Mouse (Mus musculus): Measurements from ENCODE around the gene Mark2.

Gene Mark2

DNA sequence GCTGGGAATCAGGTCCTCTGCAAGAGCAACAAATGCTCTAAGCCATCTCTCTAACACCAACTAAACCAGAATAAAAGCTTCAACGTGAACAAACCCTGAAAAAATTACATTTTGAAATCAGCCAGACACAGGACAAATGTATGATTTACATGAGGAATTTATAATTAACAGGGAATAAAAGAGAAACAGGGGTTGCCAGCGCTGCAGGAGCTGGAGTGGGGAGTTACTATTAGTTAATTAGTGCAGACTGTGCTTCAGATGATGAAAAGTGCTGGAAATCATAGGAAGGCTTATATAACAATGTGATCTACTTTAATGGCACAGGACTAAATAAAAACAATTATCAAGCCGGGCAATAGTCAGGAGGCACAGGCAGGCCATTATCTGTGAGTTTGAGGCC is 20.3 kb downstream of the Mark2 start:
- no peak for DNase-seq

DNA sequence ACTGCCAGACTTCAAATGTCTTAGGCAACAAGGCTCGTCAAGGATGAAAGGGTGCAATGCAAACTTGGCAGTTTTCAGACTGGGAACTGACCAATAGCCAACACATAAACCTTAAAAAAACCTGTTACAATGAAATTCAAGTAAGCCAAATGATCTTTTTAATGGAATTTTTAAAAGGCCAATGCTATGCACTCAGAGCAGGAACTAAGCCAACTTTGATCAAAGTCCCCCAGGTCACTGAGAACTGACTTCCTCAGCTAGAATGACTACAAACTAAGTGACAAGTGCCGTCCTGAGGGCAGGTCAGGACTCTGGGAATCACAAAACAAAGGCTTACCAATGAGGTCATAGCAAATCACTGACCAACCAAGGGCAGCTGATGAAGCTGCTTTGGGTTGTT is 21.5 kb downstream of the Mark2 start:
- no peak for DNase-seq

DNA sequence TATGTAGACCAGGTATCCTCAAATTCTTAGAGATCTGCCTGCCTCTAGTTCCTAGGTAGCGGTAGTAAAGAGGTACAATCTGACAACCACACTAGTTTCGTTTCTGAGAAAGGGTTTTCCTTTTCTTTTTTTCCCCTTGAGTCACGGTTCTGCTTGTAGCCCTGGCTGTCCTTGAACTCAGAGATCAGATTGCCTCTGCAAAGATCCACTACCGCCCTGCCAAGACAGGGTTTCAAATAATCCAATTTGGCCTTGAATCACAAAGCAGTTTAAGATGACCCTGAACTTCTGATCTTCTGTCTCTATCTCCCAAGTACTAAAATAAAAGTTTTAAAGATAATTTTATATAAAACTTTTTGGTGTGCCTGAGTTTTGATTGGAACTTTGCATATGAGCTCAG is 23.9 kb downstream of the Mark2 start:
- DNase-seq = no peak

DNA sequence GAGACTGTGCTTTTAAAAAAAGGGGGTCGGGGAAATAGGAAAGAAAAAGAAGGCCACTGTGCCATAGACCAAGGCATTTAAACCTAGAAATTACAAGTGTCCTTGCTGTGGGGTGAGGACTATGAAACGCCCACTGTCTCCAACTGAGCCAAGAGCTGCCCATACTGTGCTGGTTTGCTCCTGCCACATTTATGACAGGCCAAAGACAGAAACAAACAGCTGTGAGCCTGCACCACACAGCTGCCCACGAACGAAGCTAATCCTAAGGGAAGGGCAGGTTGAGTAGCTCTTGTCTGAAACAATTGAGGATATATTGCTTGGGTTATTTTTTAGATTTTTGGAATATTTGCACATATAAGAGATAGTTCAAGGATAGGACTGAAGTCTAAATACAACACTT is 24.8 kb downstream of the Mark2 start:
- no peak for DNase-seq

DNA sequence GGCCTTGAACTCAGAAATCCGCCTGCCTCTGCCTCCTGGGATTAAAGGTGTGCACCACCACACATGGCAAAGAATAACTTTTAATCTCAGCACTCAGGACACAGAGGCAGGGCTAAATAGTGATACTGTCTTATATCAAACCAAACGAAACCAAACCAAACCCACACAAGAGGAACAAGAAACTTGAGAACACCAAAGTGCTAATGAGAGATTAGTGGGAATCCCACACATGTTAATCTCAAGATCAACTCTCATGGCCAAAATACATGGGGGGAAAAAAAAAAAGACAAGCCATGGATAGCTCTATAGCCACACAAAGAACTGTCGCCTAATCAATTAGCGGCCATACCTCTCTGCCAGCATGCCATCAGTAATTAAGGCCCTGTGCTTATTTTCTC is 26.1 kb downstream of the Mark2 start:
- no peak for DNase-seq

DNA sequence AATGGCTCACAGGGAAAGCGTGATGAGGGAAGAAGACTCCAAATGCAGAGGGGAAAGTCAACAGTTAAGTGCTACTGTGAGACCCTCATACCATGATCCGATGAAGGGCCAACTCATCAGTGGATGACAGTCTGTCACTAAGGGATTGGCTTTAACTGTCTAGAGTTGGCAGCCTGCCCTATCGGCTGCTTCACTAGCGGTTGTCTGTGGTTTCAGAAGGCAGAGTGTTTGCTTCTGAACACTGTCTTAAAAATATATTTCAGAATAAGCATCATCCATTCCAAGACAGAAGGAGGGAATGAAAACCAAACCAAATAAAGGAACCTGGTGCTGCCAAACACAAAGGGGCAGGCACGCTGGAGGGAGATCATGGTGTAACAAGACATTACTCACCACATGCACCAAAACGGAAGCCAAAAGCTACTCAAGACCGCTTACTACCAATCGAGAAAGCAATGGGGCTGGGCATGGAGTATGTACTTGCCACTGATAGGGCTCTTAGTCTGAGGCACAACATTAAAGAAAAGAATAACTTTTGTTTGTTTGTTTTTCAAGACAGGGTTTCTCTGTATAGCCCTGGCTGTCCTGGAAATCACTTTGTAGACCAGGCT is 26.6 kb downstream of the Mark2 start:
- peak; percentile 82 to 83 for DNase-seq

DNA sequence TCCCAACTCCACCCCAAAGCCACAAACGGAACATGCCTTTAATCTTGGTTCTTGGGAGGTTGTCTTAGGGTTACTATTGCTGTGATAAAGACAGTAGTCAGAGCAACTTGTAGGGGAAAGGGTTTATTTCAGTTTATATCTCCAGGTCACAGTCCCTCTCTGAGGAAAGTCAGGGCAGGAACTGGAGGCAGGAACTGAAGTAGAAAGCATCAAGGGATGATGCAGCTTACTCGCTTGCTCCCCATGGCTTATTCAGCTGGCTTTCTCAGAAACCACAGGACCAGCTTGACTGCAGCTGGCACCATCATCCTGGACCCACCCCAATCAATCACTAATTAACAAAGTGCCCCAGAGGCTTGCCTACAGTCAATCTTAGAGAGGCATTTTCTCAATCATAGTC is 28.0 kb downstream of the Mark2 start:
- DNase-seq = no peak

DNA sequence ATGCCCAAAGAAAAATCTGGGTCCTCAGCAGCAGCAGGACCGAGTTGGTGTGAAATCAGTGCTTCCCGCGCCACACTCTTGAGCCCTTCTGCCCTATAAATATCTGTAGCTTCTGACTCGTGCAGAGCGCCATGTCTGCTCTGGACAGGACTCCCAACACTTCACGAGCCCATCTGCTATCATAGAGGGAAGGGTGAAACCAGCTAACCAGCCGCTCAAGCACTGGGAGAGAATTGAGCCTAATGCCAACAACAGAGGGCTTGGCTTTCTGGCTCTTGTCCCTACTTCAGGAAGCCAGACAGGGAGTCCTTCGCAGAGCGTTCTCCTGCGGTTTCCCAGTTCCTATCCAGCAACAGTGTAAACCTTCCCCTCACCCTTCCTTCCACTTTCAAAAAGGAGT is 30.4 kb downstream of the Mark2 start:
- peak; percentile 77 to 86 for DNase-seq

DNA sequence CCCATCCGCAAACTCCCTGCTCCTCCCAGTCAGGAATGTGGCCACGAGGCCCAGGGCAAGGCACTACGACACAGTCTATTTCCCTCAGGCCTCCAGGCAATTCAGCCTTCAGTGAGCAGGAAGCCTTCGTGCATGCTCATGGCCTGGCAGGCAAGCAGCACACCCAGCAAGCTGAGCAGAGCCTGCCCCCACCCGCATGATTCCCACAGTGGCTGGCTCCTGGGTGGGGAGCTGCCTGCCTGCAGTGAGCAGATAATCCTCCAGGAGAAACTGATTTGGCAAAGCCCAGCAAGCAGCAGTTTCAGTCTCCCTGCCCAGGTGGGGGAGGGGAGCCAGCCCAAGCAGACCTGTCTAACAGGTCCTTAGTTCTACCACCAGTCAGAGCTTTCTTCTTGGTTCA is 31.0 kb downstream of the Mark2 start:
- peak; percentile 73 to 78 for DNase-seq

DNA sequence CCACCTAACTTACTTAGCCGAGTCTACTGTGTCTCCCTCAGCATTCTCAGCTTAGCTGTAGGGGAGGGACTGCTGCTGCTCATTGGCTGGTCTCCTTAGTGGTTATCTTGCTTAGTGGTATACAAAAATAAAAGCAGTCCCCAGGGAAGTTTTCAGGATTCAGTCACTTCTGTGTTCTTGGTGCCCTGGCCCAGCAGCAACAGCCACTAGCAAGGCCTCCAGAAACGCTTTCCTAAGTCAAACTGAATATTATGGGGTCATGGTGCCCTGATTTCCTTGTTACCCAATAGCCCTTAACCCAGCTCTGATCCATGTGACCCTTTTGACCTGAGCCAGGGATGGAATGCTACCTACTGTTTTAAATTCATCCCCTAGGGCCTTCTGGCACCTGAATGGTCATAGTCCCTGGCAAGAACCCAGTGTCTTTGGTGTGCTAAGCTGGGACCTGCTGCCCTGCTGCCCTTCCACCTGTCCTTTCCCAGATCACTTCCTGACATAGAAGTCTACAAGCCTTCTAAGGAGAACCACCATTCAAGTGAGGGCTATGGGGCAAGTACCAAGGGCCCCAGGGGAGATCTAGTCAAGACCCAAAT is 31.8 kb downstream of the Mark2 start:
- DNase-seq = peak; percentile 36 to 52

DNA sequence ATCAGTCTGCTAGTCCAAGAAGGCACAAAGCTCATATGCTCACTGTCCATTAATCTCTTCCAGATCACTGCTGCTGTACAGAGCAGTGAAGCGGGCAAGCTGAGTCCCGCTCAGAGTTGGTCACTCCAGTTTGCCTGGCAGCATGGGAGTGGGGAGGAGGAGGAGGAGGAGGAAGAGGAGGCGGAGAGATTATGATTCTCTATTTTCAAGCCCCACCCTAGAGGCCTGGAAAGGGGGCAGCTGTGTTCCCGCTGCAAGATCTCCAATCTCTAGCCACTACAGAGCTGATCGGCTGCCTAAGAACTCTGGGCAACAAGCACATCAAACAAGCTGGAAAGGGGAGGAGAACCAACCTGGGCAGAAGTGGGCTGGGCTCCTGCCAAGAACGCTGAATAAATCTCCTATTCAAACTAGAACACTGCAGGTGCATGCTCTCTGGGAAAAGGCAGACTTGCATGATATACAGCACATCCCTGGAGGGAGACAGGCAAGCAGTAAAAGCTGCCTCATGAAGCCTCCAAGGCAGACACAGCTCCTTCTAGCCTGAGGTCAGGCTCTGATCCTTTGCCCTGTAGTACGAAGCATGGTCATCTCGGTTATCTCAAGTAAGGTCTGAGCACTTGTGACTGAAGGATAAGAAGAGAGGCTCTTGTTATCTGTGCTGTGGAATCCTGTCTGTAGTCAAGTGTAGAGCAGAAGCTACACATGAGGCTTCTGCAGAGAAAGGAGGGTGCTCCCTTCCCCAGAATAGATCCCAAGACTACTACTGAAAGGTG is 33.5 kb downstream of the Mark2 start:
- peak; percentile 48 to 51 for DNase-seq

DNA sequence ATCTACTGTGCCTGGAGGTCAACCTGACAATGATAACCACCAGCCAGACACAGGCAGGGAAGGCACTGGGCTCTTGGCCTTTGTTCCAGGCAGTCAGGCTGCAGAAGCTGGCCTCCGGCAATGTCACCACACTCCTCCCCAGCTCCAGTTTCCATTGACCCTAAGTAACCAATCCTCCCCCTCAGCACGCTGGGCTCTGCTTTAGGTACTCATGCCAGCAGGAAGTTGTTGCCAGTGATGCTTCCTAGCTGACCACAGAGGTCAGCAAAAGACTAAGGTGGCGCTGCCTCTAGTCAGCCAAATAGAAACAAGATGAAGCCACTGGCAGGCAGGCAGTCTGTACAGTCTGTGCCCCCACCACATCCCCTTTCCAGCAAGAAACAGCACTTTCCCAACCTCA is 34.7 kb downstream of the Mark2 start:
- no peak for DNase-seq

DNA sequence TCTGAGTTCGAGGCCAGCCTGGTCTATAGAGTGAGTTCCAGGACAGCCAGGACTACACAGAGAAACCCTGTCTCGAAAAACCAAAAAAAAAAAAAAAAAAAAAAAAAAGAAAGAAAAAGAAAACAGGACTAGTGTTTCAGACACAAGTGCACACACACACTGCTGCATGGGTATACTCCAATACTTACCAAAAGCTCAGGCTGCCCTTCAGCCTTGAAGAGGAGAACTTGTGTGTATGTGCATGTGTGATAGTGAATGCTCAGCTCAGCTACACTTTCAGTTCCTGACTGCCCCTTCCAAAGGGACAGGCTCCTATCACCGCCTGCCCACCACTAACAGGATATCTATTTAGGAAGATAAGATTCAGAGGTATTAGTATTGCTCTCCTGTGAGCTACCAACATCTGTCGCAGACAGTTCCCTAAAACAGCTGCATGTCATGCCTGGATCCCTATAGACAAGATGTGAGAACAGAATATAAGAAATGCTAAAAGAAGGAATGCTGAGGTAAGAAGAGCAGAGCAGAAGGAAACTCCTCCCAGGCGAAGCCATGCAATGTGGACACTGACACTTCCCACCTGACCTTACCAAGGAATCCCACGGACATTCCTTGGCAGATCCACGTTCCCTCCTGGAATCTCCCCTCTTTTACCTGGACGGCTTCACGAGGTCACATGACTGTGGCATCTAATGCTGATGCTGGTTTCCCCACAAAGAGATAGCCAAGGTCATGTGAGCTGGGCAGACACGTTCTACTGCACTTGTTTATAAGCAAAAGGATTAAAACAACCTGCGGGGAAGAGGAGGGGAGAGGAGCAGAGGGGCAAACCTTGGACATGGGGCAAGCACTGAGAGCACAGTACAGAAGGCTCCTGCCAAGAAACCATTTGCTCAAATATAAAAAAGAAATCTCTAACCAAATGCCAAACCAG is 36.0 kb downstream of the Mark2 start:
- DNase-seq = no peak

DNA sequence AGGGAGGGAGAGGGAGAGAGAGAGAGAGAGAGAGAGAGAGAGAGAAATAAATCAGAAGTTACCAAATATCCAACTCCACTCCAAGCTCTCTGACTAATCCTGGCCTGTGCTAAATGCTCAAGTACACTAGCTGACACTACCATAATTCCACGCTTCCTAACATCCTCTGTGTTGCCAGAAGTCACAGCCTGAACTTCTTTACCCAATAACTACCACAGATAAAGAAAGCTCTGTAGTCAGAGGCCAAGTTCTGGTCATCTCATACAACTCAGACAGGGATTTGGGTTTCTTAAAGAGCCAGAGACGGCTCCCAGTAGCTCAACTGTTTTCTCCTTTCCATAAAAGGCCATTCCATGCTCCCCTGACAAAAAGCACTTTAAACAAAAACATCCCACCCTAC is 36.9 kb downstream of the Mark2 start:
- no peak for DNase-seq

DNA sequence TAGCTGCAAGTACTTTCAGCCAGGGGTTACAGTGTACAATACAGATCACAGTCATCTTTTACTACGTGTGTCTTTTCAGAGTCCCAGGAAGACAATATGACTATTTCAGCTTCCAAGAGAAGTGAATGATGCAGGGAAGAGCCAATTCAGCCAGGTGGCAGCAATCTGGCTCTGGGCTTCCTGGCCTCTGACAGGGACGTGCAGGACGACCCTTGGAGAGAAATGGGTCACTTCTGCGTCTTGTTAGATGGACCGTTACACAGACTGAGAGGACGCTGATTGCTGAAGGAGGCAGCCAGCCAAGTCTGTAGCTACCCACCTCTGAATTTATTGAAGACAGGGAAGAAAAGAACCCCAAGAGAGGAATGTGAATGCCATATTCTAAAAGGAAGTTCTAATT is 37.9 kb downstream of the Mark2 start:
- DNase-seq = peak; percentile 58 to 59

DNA sequence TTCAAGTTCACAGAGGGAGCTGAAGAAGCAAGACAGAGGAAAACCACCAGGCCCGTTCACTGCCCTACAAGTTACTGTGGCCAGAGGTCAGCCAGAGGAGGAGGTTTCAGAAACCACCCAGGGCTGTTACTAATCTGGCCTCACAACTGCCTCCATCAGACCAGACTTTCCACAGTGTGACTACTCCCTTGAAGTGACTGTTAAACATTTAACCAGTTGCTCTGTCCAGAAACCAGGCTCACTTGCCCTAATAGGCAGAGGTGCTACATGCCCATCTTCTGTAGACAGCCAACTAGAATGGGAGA is 39.2 kb downstream of the Mark2 start:
- DNase-seq = no peak

DNA sequence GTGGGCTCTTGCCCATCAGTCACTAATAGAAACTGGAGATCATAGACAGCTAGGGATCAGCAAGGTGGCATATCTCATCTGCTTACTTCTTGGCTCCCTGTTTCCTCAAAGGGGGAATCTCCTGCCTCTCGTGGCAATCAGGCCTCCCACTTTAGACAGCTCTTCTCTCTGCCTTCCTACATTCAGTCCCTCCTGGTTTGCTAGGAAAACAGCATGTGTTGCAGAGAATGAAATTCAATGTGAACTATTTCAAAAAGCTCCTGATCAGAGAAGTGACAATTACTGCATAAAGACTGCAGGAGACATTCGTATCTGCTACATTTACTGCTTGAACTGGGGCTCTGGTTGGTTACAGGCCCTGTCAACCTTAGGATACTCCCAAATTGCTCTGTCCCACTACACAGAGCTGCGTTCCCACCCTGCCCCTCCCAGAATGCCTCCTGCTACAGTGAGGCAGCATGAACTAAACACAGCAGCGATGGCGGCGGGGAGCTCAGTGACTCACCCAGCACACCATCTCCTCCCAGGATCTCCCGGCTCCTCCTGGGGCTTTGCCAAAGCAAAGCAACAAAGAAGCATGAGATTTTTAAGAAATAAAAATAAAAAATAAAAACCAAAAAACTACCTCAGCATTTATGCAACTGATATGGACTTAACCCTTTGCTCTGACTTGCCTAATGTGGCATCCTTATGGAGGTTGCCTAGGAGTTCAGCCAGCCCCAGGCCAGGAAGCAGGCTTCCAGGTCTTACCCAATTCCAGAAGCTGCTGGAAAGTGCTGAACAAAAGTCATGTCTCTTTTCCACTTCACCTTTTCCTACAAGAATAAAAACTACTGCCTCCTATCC is 39.8 kb downstream of the Mark2 start:
- no peak for DNase-seq

DNA sequence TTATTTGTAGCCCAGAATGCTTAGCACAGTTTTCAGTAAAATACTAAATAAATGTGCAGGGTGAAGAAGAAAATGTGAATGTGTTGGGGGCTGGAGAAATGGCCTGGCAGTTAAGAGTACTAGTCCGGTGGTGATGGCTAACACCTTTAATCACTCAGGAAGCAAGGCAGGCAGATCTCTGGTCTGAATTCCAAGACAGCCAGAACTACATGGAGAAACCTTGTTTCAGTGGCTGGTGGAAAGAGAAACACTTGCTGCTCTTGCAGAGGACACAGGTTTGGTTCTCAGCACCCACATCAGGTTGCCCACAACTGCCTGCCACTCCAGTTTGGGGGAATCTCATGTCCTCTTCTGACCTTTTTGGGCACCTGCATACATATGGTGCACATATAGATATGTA is 41.6 kb downstream of the Mark2 start:
- no peak for DNase-seq

DNA sequence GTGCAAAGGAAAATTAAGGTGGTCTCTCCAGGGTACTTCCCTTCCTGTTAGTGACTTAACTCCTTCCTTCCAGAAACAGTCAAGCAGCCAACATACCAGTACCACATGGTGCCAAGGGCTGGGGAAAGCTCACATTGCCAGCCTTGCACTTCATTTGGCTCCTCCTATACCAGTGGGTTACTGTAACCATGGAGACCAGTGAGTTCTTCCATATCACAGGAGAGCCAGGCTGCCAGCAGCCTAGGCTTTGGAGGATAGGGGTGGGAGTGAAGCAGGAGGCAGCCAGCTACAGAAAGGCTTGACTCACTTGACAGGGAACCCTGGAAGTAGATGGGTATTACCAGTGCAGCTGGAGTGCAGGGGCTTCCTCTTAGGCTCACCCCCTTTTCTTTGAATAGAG is 42.6 kb downstream of the Mark2 start:
- peak; percentile 64 to 65 for DNase-seq

DNA sequence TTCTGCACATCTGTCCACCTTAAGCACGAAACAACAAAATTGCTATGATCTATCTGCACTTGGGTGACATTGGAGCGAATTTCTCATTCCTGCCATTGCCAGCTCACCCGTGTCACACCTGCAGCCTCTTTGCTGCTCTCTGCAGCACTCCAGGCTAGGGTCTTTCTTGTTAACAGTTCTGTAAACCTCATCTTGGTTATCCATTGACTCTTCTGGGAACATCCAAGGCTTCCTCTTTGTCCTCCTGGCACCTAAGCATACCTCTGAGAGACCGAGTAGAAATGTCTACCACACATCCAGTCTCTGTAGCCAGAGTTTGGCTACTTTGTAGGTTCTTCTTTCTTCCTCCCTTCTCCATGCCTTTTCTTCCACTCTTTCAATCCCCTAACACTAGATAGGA is 45.7 kb downstream of the Mark2 start:
- DNase-seq = no peak

DNA sequence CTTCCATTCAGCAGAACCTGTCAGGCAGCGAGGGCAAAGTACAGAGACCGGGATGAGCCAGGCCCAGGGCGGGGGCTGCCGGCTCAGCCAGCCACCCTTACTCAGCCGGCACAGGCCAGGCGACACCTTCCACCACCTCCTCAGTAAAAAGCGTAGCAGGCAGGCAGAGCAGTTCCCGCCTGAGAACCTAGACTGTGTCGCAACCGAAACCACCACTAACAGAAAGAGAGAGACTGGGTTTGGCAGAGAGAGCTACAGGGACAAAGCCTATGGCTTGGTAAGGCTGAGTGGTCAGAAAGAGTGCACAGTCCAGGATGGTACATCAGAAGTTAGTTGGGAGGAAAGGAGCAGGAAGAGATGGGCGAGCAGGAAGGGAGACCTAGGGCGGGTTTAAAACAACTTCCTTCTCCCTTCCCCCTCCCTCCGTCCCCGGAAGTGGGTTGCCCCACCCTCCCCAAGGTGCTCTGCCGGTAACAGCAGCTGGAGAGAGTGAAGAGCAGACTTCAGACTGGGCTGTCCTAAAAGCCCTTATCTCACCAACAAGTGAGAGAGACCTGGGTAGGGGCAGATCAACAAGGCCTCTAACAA is 46.5 kb downstream of the Mark2 start:
- DNase-seq = no peak

All from cerebellum, postnatal 14 days (tissue).